Mouse (Mus musculus) duodenum, adult 2 months (tissue): Measurements from ENCODE around the gene 2210407C18Rik. TPM values are rescaled to one million over a fixed set of nuclear protein-coding genes. Genes with fewer than 3 reads are reported as not detected.

Experiments used
- polyA plus RNA-seq: library from polyadenylated mRNA; depleted of rRNA; stranded (reverse); fragments of >200 nt; gene quantifications from 2 replicates; pipeline ENCODE4 v1.2.3, GENCODE M21; 2012; ENCODE audit warnings: low replicate concordance; rRNA removed

2210407C18Rik gene
- polyA plus RNA-seq: 22.8 and 126 TPM in 2 replicates

GRCm38 (mm10) chr11:58615975-58616374 is at the start of gene 2210407C18Rik:
Gene 2210407C18Rik (minus strand): TSS chr11:58616075.

GRCm38 (mm10) chr11:58658596-58658995 is 42.7 kb upstream of the 2210407C18Rik start, which contains the start of gene Olfr322:
Gene Olfr322 (plus strand): TSS chr11:58658782.

GRCm38 (mm10) chr11:58640272-58640867 is 24.5 kb upstream of the 2210407C18Rik start, which contains the start of gene Trim58:
Gene Trim58 (plus strand): TSS chr11:58640465.

GRCm38 (mm10) chr11:58630401-58630800 is 14.5 kb upstream of the 2210407C18Rik start, which contains the start of gene Olfr323:
Gene Olfr323 (minus strand): TSS chr11:58630501.

GRCm38 (mm10) chr11:58594814-58595213 is 21.1 kb downstream of the 2210407C18Rik start, which contains the start of gene Olfr324:
Gene Olfr324 (plus strand): TSS chr11:58595114.

GRCm38 (mm10) chr11:58577430-58577829 is 38.4 kb downstream of the 2210407C18Rik start, which contains the start of gene Olfr325:
Gene Olfr325 (plus strand): TSS chr11:58577730.

GRCm38 (mm10) chr11:58570405-58570804 is 45.5 kb downstream of the 2210407C18Rik start, which contains the start of gene Olfr224:
Gene Olfr224 (minus strand): TSS chr11:58570553.

Other genes with a start within 250 kb of the 2210407C18Rik start
- 2,190 and 2,729 TPM in 2 replicates for gene Lypd8, start 237.0 kb downstream of the 2210407C18Rik start, polyA plus RNA-seq
- gene 1810065E05Rik, start 195.0 kb downstream of the 2210407C18Rik start, polyA plus RNA-seq: 0.90 TPM in 1 of 2 replicates, not detected in the other
- gene Gm12253, start 183.5 kb downstream of the 2210407C18Rik start, polyA plus RNA-seq: not detected in 2 replicates
- gene Lypd9, start 163.2 kb downstream of the 2210407C18Rik start, polyA plus RNA-seq: not detected in 2 replicates
- not detected in 2 replicates for gene Olfr30, start 153.8 kb downstream of the 2210407C18Rik start, polyA plus RNA-seq
- gene Olfr332, start 123.5 kb downstream of the 2210407C18Rik start, polyA plus RNA-seq: not detected in 2 replicates
- gene Olfr331, start 113.5 kb downstream of the 2210407C18Rik start, polyA plus RNA-seq: not detected in 2 replicates
- gene Olfr330, start 81.2 kb downstream of the 2210407C18Rik start, polyA plus RNA-seq: not detected in 2 replicates
- not detected in 2 replicates for gene Olfr329-ps, start 69.7 kb downstream of the 2210407C18Rik start, polyA plus RNA-seq
- not detected in 2 replicates for gene Olfr328, start 60.4 kb downstream of the 2210407C18Rik start, polyA plus RNA-seq
- gene Olfr224, start 45.5 kb downstream of the 2210407C18Rik start, polyA plus RNA-seq: not detected in 2 replicates
- gene Olfr325, start 38.3 kb downstream of the 2210407C18Rik start, polyA plus RNA-seq: not detected in 2 replicates
- not detected in 2 replicates for gene Olfr324, start 21.0 kb downstream of the 2210407C18Rik start, polyA plus RNA-seq
- gene Olfr323, start 14.4 kb upstream of the 2210407C18Rik start, polyA plus RNA-seq: 0.78 TPM in 1 of 2 replicates, not detected in the other
- 0.06 TPM in 1 of 2 replicates, not detected in the other for gene Trim58, start 24.4 kb upstream of the 2210407C18Rik start, polyA plus RNA-seq
- gene Olfr322, start 42.7 kb upstream of the 2210407C18Rik start, polyA plus RNA-seq: not detected in 2 replicates
- not detected in 2 replicates for gene Olfr320, start 65.0 kb upstream of the 2210407C18Rik start, polyA plus RNA-seq
- gene Olfr319, start 83.1 kb upstream of the 2210407C18Rik start, polyA plus RNA-seq: not detected in 2 replicates
- gene Olfr318, start 107.9 kb upstream of the 2210407C18Rik start, polyA plus RNA-seq: not detected in 2 replicates
- gene Olfr317, start 123.1 kb upstream of the 2210407C18Rik start, polyA plus RNA-seq: not detected in 2 replicates
- not detected in 2 replicates for gene Olfr316, start 136.7 kb upstream of the 2210407C18Rik start, polyA plus RNA-seq
- not detected in 2 replicates for gene Olfr315, start 157.1 kb upstream of the 2210407C18Rik start, polyA plus RNA-seq
- not detected in 2 replicates for gene Olfr314, start 166.9 kb upstream of the 2210407C18Rik start, polyA plus RNA-seq
- gene Fam183b, start 185.9 kb upstream of the 2210407C18Rik start, polyA plus RNA-seq: 0.39 and 2.2 TPM in 2 replicates
- gene Olfr313, start 198.9 kb upstream of the 2210407C18Rik start, polyA plus RNA-seq: not detected in 2 replicates
- not detected in 2 replicates for gene Olfr312, start 213.2 kb upstream of the 2210407C18Rik start, polyA plus RNA-seq
- gene Olfr311, start 223.2 kb upstream of the 2210407C18Rik start, polyA plus RNA-seq: not detected in 2 replicates
- 0.24 and 0.98 TPM in 2 replicates for gene Gm12258, start 231.1 kb upstream of the 2210407C18Rik start, polyA plus RNA-seq